Mouse (Mus musculus) small intestine, adult 2 months (tissue): Measurements from ENCODE around the gene Cbfa2t3. TPM values are rescaled to one million over a fixed set of nuclear protein-coding genes. Genes with fewer than 3 reads are reported as not detected.
A peak's percentile ranks its signal among the peaks of the same experiment; 100 is the strongest.

Experiments used
- H3K27ac ChIP-seq: fragments of 200-500 bp; 2 replicates; pipeline ENCODE4 v1.5.1; 2012; ENCODE audit warnings: low read depth, low read length, control low read depth, inconsistent platforms; ENCODE audit not compliant: insufficient read depth
- H3K27me3 ChIP-seq: fragments of 200-500 bp; 2 replicates; pipeline ENCODE4 v1.6.1; 2012; ENCODE audit warnings: mild to moderate bottlenecking, moderate library complexity, low read length, inconsistent platforms; ENCODE audit not compliant: control insufficient read depth, insufficient read depth
- H3K36me3 ChIP-seq: fragments of 200-500 bp; 2 replicates; pipeline ENCODE4 v1.6.1; 2012; ENCODE audit warnings: mild to moderate bottlenecking, low read length, control low read depth, inconsistent platforms; ENCODE audit not compliant: control insufficient read depth, insufficient read depth
- H3K4me1 ChIP-seq: fragments of 200-500 bp; 2 replicates; pipeline ENCODE4 v1.6.1; 2012; ENCODE audit warnings: low read length, inconsistent platforms, mixed read lengths; ENCODE audit not compliant: control insufficient read depth, insufficient read depth, insufficient read length
- H3K4me3 ChIP-seq: fragments of 200-500 bp; 2 replicates; pipeline ENCODE4 v1.5.1; 2012; ENCODE audit warnings: low read depth, mild to moderate bottlenecking, control low read depth, inconsistent platforms, low read length, moderate library complexity
- CTCF ChIP-seq: fragments of 200-500 bp; IDR thresholded peaks from 2 replicates; pipeline ENCODE4 v1.5.1; 2012; ENCODE audit warnings: low read depth, mild to moderate bottlenecking, control low read depth, inconsistent platforms, low read length, moderate library complexity, mixed read lengths; ENCODE audit not compliant: insufficient replicate concordance, insufficient read length; ENCODE audit errors: extremely low read depth
- POLR2A ChIP-seq: fragments of 200-500 bp; IDR thresholded peaks from 2 replicates; pipeline ENCODE4 v1.6.1; 2012; ENCODE audit warnings: low read depth, mild to moderate bottlenecking, control low read depth, inconsistent platforms, low read length, moderate library complexity
- WGBS: fragments of 180-500 bp; shearing (Covaris S2); methylation state at CpG from one replicate; pipeline ENCODE4 v1.1.7; 2018; 5-methylcytosine and 5-hydroxymethylcytosine counted together
- polyA plus RNA-seq: library from polyadenylated mRNA; depleted of rRNA; stranded (reverse); fragments of >200 nt; gene quantifications from 2 replicates; pipeline ENCODE4 v1.2.3, GENCODE M21; 2012

Cbfa2t3 gene
- polyA plus RNA-seq, 1 experiment, result 14.8 TPM

GRCm38 (mm10) chr8:122586171-122586570 lies 112.7 kb downstream of the Cbfa2t3 start:
- peak overlapping the region; percentile 95 for H3K27ac ChIP-seq
- H3K4me1 ChIP-seq, result peaks cover 41% of the 10 kb centered on the region
- H3K36me3 ChIP-seq, result no peaks in the 10 kb centered on the region
- 51% methylated on average over 7 of the region's 7 CpGs for WGBS
- H3K27me3 ChIP-seq, result no peaks in the 10 kb centered on the region
- TF ChIP-seq POLR2A (no peak), CTCF (no peak)
- H3K4me3 ChIP-seq, result no peak overlapping the region

GRCm38 (mm10) chr8:122585411-122585891 lies 113.5 kb downstream of the Cbfa2t3 start:
- Histone ChIP-seq H3K27me3 (no peaks in the 10 kb centered on the region), H3K36me3 (no peaks in the 10 kb centered on the region), H3K4me3 (peak overlapping the region; percentile 42), H3K4me1 (peaks cover 41% of the 10 kb centered on the region), H3K27ac (peak overlapping the region; percentile 95)
- 20% methylated on average over 14 of the region's 14 CpGs for WGBS
- no peak for TF ChIP-seq POLR2A
- no peak for TF ChIP-seq CTCF

- Histone ChIP-seq H3K36me3 (no peaks in the 10 kb centered on the region), H3K27ac (peak overlapping the region; percentile 95), H3K4me1 (peaks cover 41% of the 10 kb centered on the region), H3K4me3 (peak overlapping the region; percentile 12; the same call in 1 of the 2 replicates), H3K27me3 (no peaks in the 10 kb centered on the region)
- no peak for TF ChIP-seq CTCF
- TF ChIP-seq POLR2A, result no peak
- 43% methylated on average over 9 of the region's 9 CpGs for WGBS
These were observed 113.9 kb downstream of the Cbfa2t3 start for GRCm38 (mm10) chr8:122584981-122585380.

GRCm38 (mm10) chr8:122580926-122581325 lies 118.0 kb downstream of the Cbfa2t3 start:
- Histone ChIP-seq H3K36me3 (no peaks in the 10 kb centered on the region), H3K4me1 (peaks cover 30% of the 10 kb centered on the region), H3K27ac (no peak overlapping the region), H3K27me3 (no peaks in the 10 kb centered on the region), H3K4me3 (no peak overlapping the region)
- no peak for TF ChIP-seq POLR2A
- WGBS, result 79% methylated on average over 15 of the region's 15 CpGs

GRCm38 (mm10) chr8:122579196-122579595 lies 119.7 kb downstream of the Cbfa2t3 start:
- Histone ChIP-seq H3K36me3 (no peaks in the 10 kb centered on the region), H3K4me1 (peaks cover 29% of the 10 kb centered on the region), H3K27me3 (no peaks in the 10 kb centered on the region), H3K4me3 (no peak overlapping the region), H3K27ac (no peak overlapping the region)
- TF ChIP-seq POLR2A, result no peak
- no peak for TF ChIP-seq CTCF
- 71% methylated on average over 7 of the region's 7 CpGs for WGBS

- H3K4me3 ChIP-seq, result peak overlapping the region; percentile 87; the same call in 1 of the 2 replicates
- no peaks in the 10 kb centered on the region for H3K27me3 ChIP-seq
- peaks cover 5% of the 10 kb centered on the region; the same call in 1 of the 2 replicates for H3K36me3 ChIP-seq
- TF ChIP-seq POLR2A (no peak), CTCF (no peak)
- peaks cover 26% of the 10 kb centered on the region for H3K4me1 ChIP-seq
- WGBS, result 59% methylated on average over 10 of the region's 10 CpGs
- no peak overlapping the region for H3K27ac ChIP-seq
These were observed 121.8 kb downstream of the Cbfa2t3 start for GRCm38 (mm10) chr8:122577116-122577515.

GRCm38 (mm10) chr8:122576648-122577022 lies 122.3 kb downstream of the Cbfa2t3 start, which contains the start of gene Aprt:
TSS of gene Aprt (minus strand) at chr8:122576909.
- H3K4me3 ChIP-seq, result peak within 1 kb of the TSS; percentile 87
- TF ChIP-seq POLR2A (peak; percentile 73; the same call in 1 of the 2 replicates), CTCF (no peak)
- 1% methylated on average over 39 of the region's 39 CpGs for WGBS
- H3K36me3 ChIP-seq, result peaks cover 10% of the 10 kb centered on the region; the same call in 1 of the 2 replicates
- H3K27me3 ChIP-seq, result no peaks in the 10 kb centered on the region
- peaks cover 29% of the 10 kb centered on the region for H3K4me1 ChIP-seq
- peak within 1 kb of the TSS; percentile 97 for H3K27ac ChIP-seq
